Mouse (Mus musculus) ovary, postnatal 10 days (tissue): ENCODE results near the gene Gm49325.
"Not testable (repeated sequence)": the region's sequence is repeated elsewhere in the genome, so short reads cannot be mapped to it uniquely, and the experiment has no call there.

ENCODE experiments used
- DNase-seq: peaks from one replicate; pipeline ENCODE4 v3.0.0; 2022; ENCODE audit warnings: low spot score

The Gm49325 gene

GRCm38 (mm10) chr10:77684181-77684580 is 78.2 kb downstream of the Gm49325 start:
- DNase-seq, result no peak

- no peak for DNase-seq
Observed at GRCm38 (mm10) chr10:77685895-77686664, 80.1 kb downstream of the Gm49325 start, which contains the start of gene Tspear. TSS of gene Tspear (plus strand) at chr10:77686569.

GRCm38 (mm10) chr10:77687021-77687420 is 81.0 kb downstream of the Gm49325 start:
- DNase-seq, result no peak

GRCm38 (mm10) chr10:77690356-77690807 is 84.4 kb downstream of the Gm49325 start, which contains the start of gene Gm19402:
TSS of gene Gm19402 (minus strand) at chr10:77690757.
- DNase-seq, result not testable (repeated sequence)
